Mouse (Mus musculus) heart, embryonic 12.5 days (tissue): Measurements from ENCODE around the gene Pdap1. TPM values are rescaled to one million over a fixed set of nuclear protein-coding genes. Genes with fewer than 3 reads are reported as not detected.
A peak's percentile ranks its signal among the peaks of the same experiment; 100 is the strongest.

ENCODE experiments used
- ATAC-seq: fragments of 200-750 bp; cut with Nextera tagmentation; 2 replicates; pipeline ENCODE4 v1.8.0; 2017; ENCODE audit warnings: moderate TSS enrichment, moderate library complexity; ENCODE audit not compliant: insufficient number of reproducible peaks, low FRiP score
- H3K27ac ChIP-seq: fragments of 300-500 bp; sonication (generic); 2 replicates; pipeline ENCODE4 v1.5.1; 2016; ENCODE audit warnings: mild to moderate bottlenecking, moderate library complexity; ENCODE audit not compliant: poor library complexity, severe bottlenecking
- H3K27me3 ChIP-seq: fragments of 300-500 bp; sonication (generic); replicated peaks from 2 replicates; pipeline ENCODE4 v1.6.1; 2016; ENCODE audit warnings: mild to moderate bottlenecking, moderate library complexity
- H3K36me3 ChIP-seq: fragments of 300-500 bp; sonication (generic); 2 replicates; pipeline ENCODE4 v1.6.1; 2016; ENCODE audit warnings: mild to moderate bottlenecking, moderate library complexity
- H3K4me1 ChIP-seq: fragments of 300-500 bp; sonication (generic); replicated peaks from 2 replicates; pipeline ENCODE4 v1.6.1; 2016; ENCODE audit warnings: mild to moderate bottlenecking
- H3K4me2 ChIP-seq: fragments of 300-500 bp; sonication (generic); 2 replicates; pipeline ENCODE4 v1.6.1; 2016; ENCODE audit warnings: mild to moderate bottlenecking, moderate library complexity
- H3K4me3 ChIP-seq: fragments of 300-500 bp; sonication (generic); 2 replicates; pipeline ENCODE4 v1.5.1; 2016; ENCODE audit warnings: mild to moderate bottlenecking
- H3K9ac ChIP-seq: fragments of 300-500 bp; sonication (generic); 2 replicates; pipeline ENCODE4 v1.6.1; 2016; ENCODE audit warnings: mild to moderate bottlenecking, moderate library complexity
- H3K9me3 ChIP-seq: fragments of 300-500 bp; sonication (generic); replicated peaks from 2 replicates; pipeline ENCODE4 v1.6.1; 2016; ENCODE audit warnings: mild to moderate bottlenecking, moderate library complexity
- WGBS: fragments of 180-500 bp; shearing (Covaris S2); methylation state at CpG from one replicate; pipeline ENCODE4 v1.1.7; 2016; 5-methylcytosine and 5-hydroxymethylcytosine counted together
- polyA plus RNA-seq: library from polyadenylated mRNA; unstranded; fragments of >200 nt; fragmentation: Nextera tagmentation; extraction: Ambion mirVana; gene quantifications from 2 replicates; pipeline ENCODE4 v1.2.1, GENCODE M21; 2016

Pdap1 gene
- 71.8 and 78.5 TPM in 2 replicates for polyA plus RNA-seq

GRCm38 (mm10) chr5:145139571-145140519, at the start of gene Pdap1, which contains the start of gene Bud31:
Gene Pdap1, minus strand, starts transcription at chr5:145140238.
Gene Bud31, plus strand, starts transcription at chr5:145140362.
- Histone ChIP-seq H3K27me3 (no peaks in the 10 kb centered on the region), H3K9ac (peak within 1 kb of the TSS; percentile 94), H3K4me1 (peaks cover 26% of the 10 kb centered on the region), H3K36me3 (peaks cover 52% of the 10 kb centered on the region), H3K9me3 (no peaks in the 10 kb centered on the region), H3K4me3 (peak within 1 kb of the TSS; percentile 80), H3K27ac (peak within 1 kb of the TSS; percentile 83), H3K4me2 (peak within 1 kb of the TSS; percentile 96)
- under 1% methylated on average over 84 of the region's 84 CpGs for WGBS
- peak; percentile 93 for ATAC-seq

GRCm38 (mm10) chr5:145189416-145189815, 49.4 kb upstream of the Pdap1 start:
- Histone ChIP-seq H3K36me3 (peaks cover 53% of the 10 kb centered on the region), H3K9me3 (no peaks in the 10 kb centered on the region), H3K4me2 (peak overlapping the region; percentile 90), H3K27ac (no peak overlapping the region), H3K27me3 (no peaks in the 10 kb centered on the region), H3K4me1 (peaks cover 19% of the 10 kb centered on the region), H3K9ac (peak overlapping the region; percentile 88), H3K4me3 (peak overlapping the region; percentile 85; the same call in 1 of the 2 replicates)
- peak; percentile 66 for ATAC-seq
- 87% methylated on average over 6 of the region's 6 CpGs for WGBS

GRCm38 (mm10) chr5:145185244-145185643, 45.2 kb upstream of the Pdap1 start:
- 91% methylated on average over 2 of the region's 2 CpGs for WGBS
- no peaks in the 10 kb centered on the region for H3K27me3 ChIP-seq
- peaks cover 86% of the 10 kb centered on the region for H3K36me3 ChIP-seq
- no peak for ATAC-seq
- peaks cover 17% of the 10 kb centered on the region for H3K4me1 ChIP-seq
- no peak overlapping the region for H3K27ac ChIP-seq
- no peaks in the 10 kb centered on the region for H3K9me3 ChIP-seq
- H3K9ac ChIP-seq, result no peak overlapping the region
- no peak overlapping the region for H3K4me2 ChIP-seq
- no peak overlapping the region for H3K4me3 ChIP-seq

GRCm38 (mm10) chr5:145178461-145178980, 38.5 kb upstream of the Pdap1 start:
- H3K9me3 ChIP-seq, result no peaks in the 10 kb centered on the region
- H3K27me3 ChIP-seq, result no peaks in the 10 kb centered on the region
- H3K4me3 ChIP-seq, result no peak overlapping the region
- H3K4me2 ChIP-seq, result no peak overlapping the region
- WGBS, result 85% methylated on average over 18 of the region's 18 CpGs
- H3K9ac ChIP-seq, result no peak overlapping the region
- H3K27ac ChIP-seq, result no peak overlapping the region
- peaks cover 100% of the 10 kb centered on the region for H3K36me3 ChIP-seq
- no peak for ATAC-seq
- 0 out of 2 replicates have a peak, but pooled peaks cover 3% of the 10 kb centered on the region for H3K4me1 ChIP-seq

- Histone ChIP-seq H3K9me3 (no peaks in the 10 kb centered on the region), H3K36me3 (peaks cover 47% of the 10 kb centered on the region), H3K27me3 (no peaks in the 10 kb centered on the region), H3K4me1 (peaks cover 39% of the 10 kb centered on the region), H3K4me2 (peak overlapping the region; percentile 89), H3K4me3 (peak overlapping the region; percentile 72), H3K9ac (peak overlapping the region; percentile 92), H3K27ac (peak overlapping the region; percentile 63)
- WGBS, result 0% methylated on average over 25 of the region's 28 CpGs
- ATAC-seq, result peak; percentile 13; the same call in 1 of the 2 replicates
Measured at GRCm38 (mm10) chr5:145167306-145167661, 27.2 kb upstream of the Pdap1 start.

GRCm38 (mm10) chr5:145166536-145167305, 26.7 kb upstream of the Pdap1 start, which contains the start of the genes Ptcd1 and Cpsf4:
Gene Ptcd1, minus strand, starts transcription at chr5:145167108.
Gene Cpsf4, plus strand, starts transcription at chr5:145167213.
- Histone ChIP-seq H3K4me1 (peaks cover 39% of the 10 kb centered on the region), H3K27me3 (no peaks in the 10 kb centered on the region), H3K4me2 (peak within 1 kb of the TSS; percentile 89), H3K27ac (peak within 1 kb of the TSS; percentile 85), H3K9ac (peak within 1 kb of the TSS; percentile 92), H3K9me3 (no peaks in the 10 kb centered on the region), H3K36me3 (peaks cover 47% of the 10 kb centered on the region), H3K4me3 (peak within 1 kb of the TSS; percentile 72)
- WGBS, result under 1% methylated on average over 51 of the region's 51 CpGs
- peak; percentile 96 for ATAC-seq

- Histone ChIP-seq H3K4me1 (peaks cover 39% of the 10 kb centered on the region), H3K27ac (no peak overlapping the region), H3K9ac (0 out of 2 replicates have a peak overlapping the region, but pooled peaks have one; percentile 8), H3K4me2 (peak overlapping the region; percentile 71; the same call in 1 of the 2 replicates), H3K4me3 (no peak overlapping the region), H3K27me3 (no peaks in the 10 kb centered on the region), H3K9me3 (no peaks in the 10 kb centered on the region), H3K36me3 (peaks cover 46% of the 10 kb centered on the region)
- 79% methylated on average over 15 of the region's 15 CpGs for WGBS
- no peak for ATAC-seq
Measured at GRCm38 (mm10) chr5:145165184-145165583, 25.1 kb upstream of the Pdap1 start.

GRCm38 (mm10) chr5:145164710-145165109, 24.7 kb upstream of the Pdap1 start:
- Histone ChIP-seq H3K4me2 (peak overlapping the region; percentile 71), H3K36me3 (peaks cover 48% of the 10 kb centered on the region), H3K9me3 (no peaks in the 10 kb centered on the region), H3K9ac (peak overlapping the region; percentile 8; the same call in 1 of the 2 replicates), H3K4me3 (peak overlapping the region; percentile 9; the same call in 1 of the 2 replicates), H3K27ac (no peak overlapping the region), H3K4me1 (peaks cover 39% of the 10 kb centered on the region), H3K27me3 (no peaks in the 10 kb centered on the region)
- no peak for ATAC-seq
- whole genome bisulfite sequencing, result 50% methylated on average over 3 of the region's 3 CpGs

- H3K4me1 ChIP-seq, result peaks cover 25% of the 10 kb centered on the region
- H3K4me3 ChIP-seq, result no peak overlapping the region
- WGBS, result 93% methylated on average over 14 of the region's 14 CpGs
- no peaks in the 10 kb centered on the region for H3K27me3 ChIP-seq
- no peak for ATAC-seq
- no peaks in the 10 kb centered on the region for H3K9me3 ChIP-seq
- no peak overlapping the region for H3K4me2 ChIP-seq
- no peak overlapping the region for H3K9ac ChIP-seq
- no peak overlapping the region for H3K27ac ChIP-seq
- peaks cover 79% of the 10 kb centered on the region for H3K36me3 ChIP-seq
Measured at GRCm38 (mm10) chr5:145161361-145161760, 21.3 kb upstream of the Pdap1 start.

GRCm38 (mm10) chr5:145152690-145153089, 12.7 kb upstream of the Pdap1 start:
- no peak overlapping the region for H3K9ac ChIP-seq
- no peak overlapping the region for H3K4me3 ChIP-seq
- no peaks in the 10 kb centered on the region for H3K9me3 ChIP-seq
- H3K27ac ChIP-seq, result no peak overlapping the region; the same call in 1 of the 2 replicates
- H3K4me1 ChIP-seq, result no peaks in the 10 kb centered on the region
- H3K36me3 ChIP-seq, result peaks cover 92% of the 10 kb centered on the region
- no peak overlapping the region for H3K4me2 ChIP-seq
- no peaks in the 10 kb centered on the region for H3K27me3 ChIP-seq
- 81% methylated on average over 5 of the region's 5 CpGs for WGBS
- ATAC-seq, result peak; percentile 78
